Mouse (Mus musculus) heart, adult 9 months (tissue): ENCODE measurements at regions not wholly inside any gene's neighbourhood (a gene's known extent, or its start where the extent isn't known, plus 50 kb on each side); places are given as distances from the start of the nearest gene placed in this dataset.

Experiments
- DNase-seq, 2 experiments: peaks; one replicate each; pipeline ENCODE4 v3.0.0; 2022; ENCODE audit warnings: low spot score in 2 of 2

DNA sequence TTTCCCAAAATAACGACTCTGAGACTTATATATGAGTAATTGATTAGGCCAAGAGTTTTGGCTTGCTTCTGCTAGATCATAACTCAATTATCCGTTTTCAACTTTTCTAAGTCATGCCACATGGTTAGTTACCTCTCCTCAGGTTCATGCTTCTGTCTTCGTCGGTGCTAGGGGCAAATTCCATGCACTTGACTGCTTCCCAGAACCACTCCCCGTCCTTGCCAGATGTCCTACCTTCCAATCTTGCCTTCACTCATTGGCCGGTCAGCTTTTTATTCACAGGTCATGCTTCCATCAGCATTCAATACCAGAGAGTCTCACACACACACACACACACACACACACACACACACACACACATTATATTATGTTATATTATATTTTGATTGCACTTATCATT is 66.4 kb upstream of the Arhgap32 start:
- DNase-seq, result no peak

DNA sequence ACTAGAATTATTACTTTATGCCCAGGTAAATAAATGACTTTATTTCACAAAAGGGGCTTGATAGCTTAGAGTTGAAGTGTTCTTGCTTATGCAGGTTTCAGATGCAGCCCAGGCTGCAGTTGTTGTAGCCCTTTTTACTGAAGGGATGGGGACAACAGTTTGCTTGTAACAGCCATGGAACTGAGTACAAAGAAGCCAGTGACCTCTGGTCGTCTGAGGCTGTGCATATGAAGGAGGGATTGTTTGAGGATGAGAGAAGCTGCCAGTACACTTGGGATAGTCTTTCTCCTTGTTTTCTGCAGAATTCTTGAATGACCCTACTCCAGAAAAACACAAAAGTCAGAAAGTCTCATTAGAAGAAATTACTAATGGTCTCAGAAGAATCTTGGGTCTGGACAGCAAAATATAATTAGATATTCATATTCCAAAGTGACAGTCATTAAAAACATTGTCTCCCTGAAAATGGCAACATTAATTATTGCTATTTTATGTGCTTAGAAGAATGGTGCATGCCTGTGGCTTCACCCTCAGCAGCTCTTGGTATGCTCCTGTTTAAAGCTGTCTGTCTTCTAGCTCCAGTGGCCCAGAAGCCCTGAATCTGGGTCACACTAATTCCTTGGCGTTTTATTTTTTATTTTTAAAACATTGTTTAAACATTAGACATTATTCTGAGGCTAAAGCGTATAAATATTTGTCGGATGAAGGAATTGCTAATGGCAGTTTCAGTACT is 61.9 kb upstream of the Arhgap32 start:
- DNase-seq, result no peak

DNA sequence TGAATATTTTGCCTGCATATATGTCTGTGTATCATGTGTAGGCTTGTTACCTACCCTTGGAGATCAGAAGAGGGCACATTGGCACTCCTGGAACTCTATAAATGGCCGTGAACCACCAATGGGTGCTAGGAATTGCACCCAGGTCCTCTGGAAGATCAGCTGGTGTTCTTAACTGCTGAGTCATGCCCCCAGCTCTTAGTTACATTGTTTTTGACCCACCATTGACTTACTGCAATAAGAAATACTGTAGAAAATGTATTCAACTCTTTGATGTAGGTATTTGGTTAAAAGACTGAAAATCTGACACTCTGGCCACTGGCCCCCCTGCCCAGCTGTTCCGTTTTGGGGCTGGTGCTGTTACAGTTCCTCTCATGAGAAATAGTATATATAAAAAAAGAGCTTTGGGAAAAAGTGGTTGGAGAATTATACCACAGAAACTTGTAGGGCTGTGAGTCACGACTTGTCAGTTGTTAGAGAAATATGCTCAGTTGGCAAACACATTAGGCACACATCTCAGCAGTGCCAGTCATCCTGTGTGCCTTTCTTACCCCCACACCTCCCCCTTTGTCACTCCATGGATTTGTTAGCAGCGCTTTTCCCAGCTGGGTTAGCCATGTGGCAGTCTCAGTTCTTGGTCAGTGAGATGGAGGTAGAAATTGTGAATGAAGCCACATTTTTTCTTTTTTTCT is 58.4 kb upstream of the Arhgap32 start:
- no peak for DNase-seq

DNA sequence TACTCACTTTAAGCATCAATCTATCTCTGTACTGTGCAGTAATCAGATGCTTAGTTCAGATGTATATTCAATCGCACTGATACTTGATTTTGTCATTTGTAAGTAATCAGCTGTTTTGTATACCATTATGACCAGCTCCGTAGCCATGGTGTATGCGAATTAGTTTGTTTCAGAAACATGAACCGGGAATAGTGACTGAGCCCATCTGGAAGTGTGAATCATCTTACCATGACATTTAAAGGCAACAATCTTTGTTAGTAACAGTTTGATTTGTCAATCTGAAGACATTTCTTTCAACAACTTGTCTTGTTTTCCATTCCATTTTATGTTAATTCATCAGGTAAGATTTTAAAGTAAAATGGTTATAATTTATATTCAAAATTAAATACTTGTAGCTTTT is 53.2 kb upstream of the Arhgap32 start:
- DNase-seq, result no peak

DNA sequence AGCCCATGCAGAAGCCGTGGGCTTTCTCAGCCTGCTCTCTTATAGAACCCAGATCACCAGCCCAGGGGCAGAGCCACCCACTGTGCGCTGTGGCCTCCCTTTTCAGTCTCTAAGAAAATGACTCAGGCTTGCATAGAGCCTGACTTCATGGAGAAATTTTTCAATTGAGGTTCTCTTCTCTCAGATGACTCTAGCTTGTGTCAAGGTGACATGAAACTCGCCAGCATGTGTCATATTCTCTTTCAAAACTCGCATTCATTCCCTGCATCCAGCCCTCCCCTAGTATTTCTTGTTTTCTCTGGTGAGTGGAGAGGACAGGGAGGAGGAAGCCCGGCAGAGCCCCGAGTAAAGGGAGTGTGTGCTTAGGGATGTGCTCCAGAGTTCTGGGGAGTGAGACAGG is 52.4 kb upstream of the Arhgap32 start:
- no peak for DNase-seq

DNA sequence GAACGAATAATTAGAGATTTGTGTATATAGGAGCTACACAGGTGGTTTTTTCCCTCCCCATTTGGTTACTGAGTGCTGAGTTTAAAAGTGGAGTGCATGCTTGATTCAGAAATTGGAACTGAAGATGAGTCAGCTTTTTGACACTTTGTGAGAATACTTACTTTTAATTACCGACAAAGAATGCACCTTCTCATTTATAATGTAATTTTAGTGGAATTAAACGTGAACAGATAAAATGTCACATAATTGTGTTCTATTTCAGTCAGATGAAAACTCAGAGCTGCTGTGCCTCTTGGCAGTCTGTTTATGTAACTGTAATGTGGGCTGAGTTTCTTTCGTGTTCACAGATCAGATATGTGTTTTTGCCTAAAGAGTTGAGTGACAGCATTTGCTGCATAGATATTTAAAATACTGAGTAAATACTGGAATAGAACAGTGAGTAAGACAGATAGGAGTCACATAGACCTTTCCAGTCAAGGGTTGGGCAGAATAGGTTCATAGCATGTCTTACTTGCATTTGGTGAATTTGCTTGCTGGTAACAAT is 51.9 kb upstream of the Arhgap32 start:
- no peak for DNase-seq
